Mouse (Mus musculus) urinary bladder, postnatal 4 days (tissue): Measurements from ENCODE around the gene Ralgds.
A peak's percentile ranks its signal among the peaks of the same experiment; 100 is the strongest.

Experiments used
- DNase-seq, 2 experiments: peaks; one replicate each; pipeline ENCODE4 v3.0.0; 2021 to 2022; ENCODE audit warnings: low spot score in 2 of 2

The Ralgds gene

GRCm38 (mm10) chr2:28563303-28563702, 50.4 kb downstream of the Ralgds start, which contains the start of gene Cel:
TSS of gene Cel (minus strand) at chr2:28563403.
- no peak for DNase-seq

- DNase-seq, result no peak
These were observed 50.9 kb downstream of the Ralgds start for GRCm38 (mm10) chr2:28563830-28564229.

- no peak for DNase-seq
These were observed 51.5 kb downstream of the Ralgds start for GRCm38 (mm10) chr2:28564380-28564779.

- no peak for DNase-seq
These were observed 53.6 kb downstream of the Ralgds start for GRCm38 (mm10) chr2:28566545-28566944.

- no peak for DNase-seq
These were observed 57.0 kb downstream of the Ralgds start for GRCm38 (mm10) chr2:28569903-28570302.

- no peak for DNase-seq
These were observed 62.4 kb downstream of the Ralgds start for GRCm38 (mm10) chr2:28575341-28575740.

GRCm38 (mm10) chr2:28576815-28577214, 63.9 kb downstream of the Ralgds start:
- no peak for DNase-seq

- no peak for DNase-seq
These were observed 65.1 kb downstream of the Ralgds start for GRCm38 (mm10) chr2:28578003-28578402.

- peak; percentile 83 to 88 for DNase-seq
These were observed 69.9 kb downstream of the Ralgds start for GRCm38 (mm10) chr2:28582647-28583353.

- no peak for DNase-seq
These were observed 70.7 kb downstream of the Ralgds start, which contains the start of gene Gtf3c5 for GRCm38 (mm10) chr2:28583651-28584050. TSS of gene Gtf3c5 (minus strand) at chr2:28583751.

- DNase-seq, result peak; percentile 52 to 69
These were observed 72.2 kb downstream of the Ralgds start for GRCm38 (mm10) chr2:28585043-28585571.

- no peak for DNase-seq
These were observed 72.8 kb downstream of the Ralgds start for GRCm38 (mm10) chr2:28585730-28586129.

- no peak for DNase-seq
These were observed 75.6 kb downstream of the Ralgds start for GRCm38 (mm10) chr2:28588574-28588973.

- no peak for DNase-seq
These were observed 78.6 kb downstream of the Ralgds start for GRCm38 (mm10) chr2:28591479-28591878.

GRCm38 (mm10) chr2:28592809-28593208, 79.9 kb downstream of the Ralgds start:
- peak in 1 of 2 experiments; percentile 76 for DNase-seq

- DNase-seq, result no peak
These were observed 83.1 kb downstream of the Ralgds start for GRCm38 (mm10) chr2:28596021-28596420.

GRCm38 (mm10) chr2:28596998-28597397, 84.1 kb downstream of the Ralgds start:
- DNase-seq, result no peak

- DNase-seq, result no peak
These were observed 85.0 kb downstream of the Ralgds start for GRCm38 (mm10) chr2:28597733-28598547.

- DNase-seq, result no peak
These were observed 86.0 kb downstream of the Ralgds start for GRCm38 (mm10) chr2:28598692-28599568.

GRCm38 (mm10) chr2:28599569-28599900, 86.6 kb downstream of the Ralgds start:
- no peak for DNase-seq

GRCm38 (mm10) chr2:28601720-28602590, 89.0 kb downstream of the Ralgds start:
- DNase-seq, result no peak
